Mouse (Mus musculus) CD4-positive, CD25-positive, alpha-beta regulatory T cell, adult 2 months (primary cell): ENCODE data around the gene Mettl18.

Source experiments
- DNase-seq: peaks from one replicate; pipeline ENCODE4 v3.0.0-alpha.2; 2012; ENCODE audit warnings: low read depth, low spot score

Gene Mettl18

DNA sequence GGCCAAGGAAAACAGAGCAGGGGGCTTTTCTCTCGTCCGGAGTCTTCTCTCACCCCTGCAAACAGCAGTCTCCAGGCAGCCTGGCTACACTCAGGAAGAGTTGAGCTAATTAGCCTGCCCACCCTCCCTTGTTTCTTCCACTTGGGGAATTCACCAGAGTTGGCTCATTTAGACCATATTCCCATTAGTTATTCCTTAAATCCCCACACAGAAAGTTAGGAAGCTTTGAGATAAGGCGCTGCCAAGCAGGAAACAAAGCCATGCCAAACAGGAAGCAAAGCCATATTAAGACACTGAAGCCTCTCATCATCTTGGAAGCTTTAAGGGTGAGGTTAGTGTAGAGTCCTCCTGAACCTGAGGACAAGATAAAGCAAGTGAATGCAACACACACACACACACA, 48.9 kb downstream of the Mettl18 start:
- DNase-seq = no peak
